Mouse (Mus musculus) testis, postnatal 10 days (tissue): ENCODE results near the gene Ms4a6b.
"Not testable (repeated sequence)": the region's sequence is repeated elsewhere in the genome, so short reads cannot be mapped to it uniquely, and the experiment has no call there.

Source experiments
- DNase-seq: peaks from one replicate; pipeline ENCODE4 v3.0.0; 2021; ENCODE audit warnings: low spot score

Ms4a6b gene

GRCm38 (mm10) chr19:11516246-11516645 is at the start of gene Ms4a6b:
Ms4a6b (plus strand) TSS chr19:11516512.
- no peak for DNase-seq

DNA sequence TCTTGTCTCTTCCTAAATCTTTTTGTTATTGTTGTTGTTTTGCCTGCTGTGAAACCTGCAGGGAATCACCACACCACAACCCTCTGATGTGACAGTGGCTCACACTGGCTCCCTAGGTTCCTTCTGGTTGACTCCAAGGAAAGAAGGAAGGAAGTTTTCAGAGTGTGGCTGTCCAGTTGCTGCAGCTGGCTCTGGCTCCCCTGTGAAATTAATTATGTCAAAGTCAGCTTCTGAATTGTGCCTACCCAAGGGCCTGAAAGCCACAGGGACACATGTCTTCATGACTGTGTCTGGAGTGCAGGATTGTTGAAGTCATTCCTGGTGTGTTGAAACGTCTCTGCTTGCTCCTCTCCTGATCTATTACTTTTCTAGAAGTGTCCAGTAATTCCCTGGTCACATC is 48.0 kb upstream of the Ms4a6b start:
- DNase-seq, result not testable (repeated sequence)

DNA sequence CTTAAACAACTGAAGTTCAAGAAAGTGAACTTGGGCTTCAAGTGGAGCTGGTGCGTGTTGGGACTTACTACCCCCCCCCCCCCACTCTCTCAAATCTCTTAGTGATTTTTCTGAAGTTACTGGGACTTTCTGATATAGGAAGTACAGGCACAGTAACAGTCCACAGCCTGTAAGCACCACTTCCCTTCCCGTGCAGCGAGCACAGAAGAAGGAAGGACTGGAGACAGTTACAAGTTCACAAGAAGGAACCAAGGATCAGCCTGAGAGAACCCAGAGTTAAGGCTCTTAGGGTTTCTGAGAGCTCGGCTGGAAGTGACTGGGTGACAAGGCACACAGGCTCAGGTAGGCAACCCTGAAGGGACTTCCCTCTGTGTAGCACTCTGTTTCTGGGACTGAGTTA is 47.1 kb upstream of the Ms4a6b start, which contains the start of gene Ms4a6c:
TSS of gene Ms4a6c (plus strand) at position 152 of the 400 bp plus-strand sequence.
- DNase-seq, result not testable (repeated sequence)

- DNase-seq, result no peak
Observed at GRCm38 (mm10) chr19:11479714-11480113, 36.6 kb upstream of the Ms4a6b start.

- no peak for DNase-seq
Observed at GRCm38 (mm10) chr19:11482684-11483083, 33.6 kb upstream of the Ms4a6b start.

GRCm38 (mm10) chr19:11483941-11484340 is 32.4 kb upstream of the Ms4a6b start:
- DNase-seq, result no peak

GRCm38 (mm10) chr19:11484388-11484787 is 31.9 kb upstream of the Ms4a6b start:
- DNase-seq, result no peak

DNA sequence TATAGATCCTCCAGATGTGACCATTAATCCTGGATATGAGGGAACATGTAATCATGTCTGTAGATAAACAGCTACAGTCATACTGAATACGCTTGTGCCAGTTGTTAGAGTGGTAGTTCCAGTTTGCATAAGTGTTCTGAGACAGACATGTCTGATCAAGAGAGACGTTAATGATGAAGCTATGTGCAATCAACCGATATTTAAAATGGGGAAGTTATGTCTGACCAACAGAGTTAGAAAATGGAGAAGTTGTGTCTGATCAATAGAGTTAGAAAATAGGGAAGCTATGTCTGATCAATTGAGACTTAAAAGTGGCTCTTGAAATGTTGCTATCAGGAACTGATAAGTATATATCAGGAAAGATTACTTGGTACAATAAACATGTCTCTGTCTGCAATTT is 31.0 kb upstream of the Ms4a6b start:
- DNase-seq, result no peak

- DNase-seq, result no peak
Observed at GRCm38 (mm10) chr19:11485746-11486145, 30.6 kb upstream of the Ms4a6b start, which contains the start of gene Gm8369. Gm8369 (plus strand) TSS chr19:11485938.

DNA sequence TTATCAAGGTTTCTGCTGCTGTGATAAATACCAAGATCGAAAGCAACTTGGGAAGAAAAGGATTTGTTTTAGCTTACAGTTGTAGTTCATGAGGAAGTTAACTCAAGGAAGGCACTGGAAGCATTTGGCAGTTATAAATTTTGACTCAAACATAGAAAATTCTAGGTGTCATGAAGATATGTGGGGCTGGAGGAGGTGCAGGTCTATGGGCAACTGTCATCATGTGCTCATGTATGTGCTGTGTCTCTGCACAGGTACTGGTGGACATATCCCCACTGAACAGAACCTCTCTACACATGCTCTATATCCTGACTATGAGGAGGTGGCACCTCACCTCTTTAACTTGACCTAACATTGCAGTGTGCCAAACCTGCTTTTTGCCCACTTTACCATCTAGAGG is 29.7 kb upstream of the Ms4a6b start:
- no peak for DNase-seq

GRCm38 (mm10) chr19:11491406-11492189 is 24.7 kb upstream of the Ms4a6b start:
- DNase-seq, result no peak

- DNase-seq, result no peak
Observed at GRCm38 (mm10) chr19:11492671-11493070, 23.6 kb upstream of the Ms4a6b start.

DNA sequence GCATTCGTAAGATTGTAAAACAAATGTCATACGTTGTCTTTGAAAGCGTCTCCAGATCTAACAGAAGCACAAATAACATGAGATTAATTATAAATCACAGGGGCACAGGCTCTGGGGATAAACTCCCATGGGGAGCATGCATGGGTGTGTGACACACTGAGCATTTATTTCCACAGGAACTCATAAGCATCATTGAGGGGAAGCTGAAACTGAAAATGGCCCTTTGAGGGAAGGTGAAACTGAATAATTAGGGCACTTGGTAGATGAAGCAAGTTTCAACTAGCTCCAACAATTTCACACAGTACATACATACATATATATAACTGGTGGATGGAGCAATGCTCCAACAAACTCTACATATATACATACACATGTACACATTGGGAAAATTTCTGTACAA is 21.8 kb upstream of the Ms4a6b start:
- no peak for DNase-seq

- DNase-seq, result no peak
Observed at GRCm38 (mm10) chr19:11496361-11496760, 20.0 kb upstream of the Ms4a6b start.

- not testable (repeated sequence) for DNase-seq
Observed at GRCm38 (mm10) chr19:11497300-11497699, 19.0 kb upstream of the Ms4a6b start.

DNA sequence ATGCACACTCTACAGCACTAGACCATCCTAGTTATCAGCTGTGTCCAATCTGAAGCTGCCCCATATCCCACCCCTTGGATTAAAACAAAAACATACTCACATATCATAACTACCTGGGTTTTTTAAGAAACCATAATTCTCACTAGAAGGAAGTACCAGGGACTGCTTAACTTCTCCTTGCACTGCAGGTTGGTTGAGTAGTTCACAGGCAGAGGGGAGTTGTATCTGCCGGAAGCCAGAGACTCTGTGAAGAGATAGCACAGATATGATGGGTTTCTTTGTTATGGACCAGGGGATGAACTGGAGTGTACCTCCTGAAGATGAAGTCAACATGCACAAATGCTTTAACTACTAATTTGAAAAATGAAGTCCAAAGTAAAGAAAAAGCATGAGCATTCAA is 15.5 kb upstream of the Ms4a6b start:
- DNase-seq, result no peak

GRCm38 (mm10) chr19:11501326-11501725 is 15.0 kb upstream of the Ms4a6b start:
- no peak for DNase-seq

GRCm38 (mm10) chr19:11504857-11505256 is 11.5 kb upstream of the Ms4a6b start:
- DNase-seq, result no peak

GRCm38 (mm10) chr19:11513458-11513857 is 2.9 kb upstream of the Ms4a6b start:
- no peak for DNase-seq

GRCm38 (mm10) chr19:11516845-11517244 is 533 bp downstream of the Ms4a6b start:
- DNase-seq, result no peak

- not testable (repeated sequence) for DNase-seq
Observed at GRCm38 (mm10) chr19:11517373-11517772, 1.1 kb downstream of the Ms4a6b start.

GRCm38 (mm10) chr19:11518356-11518755 is 2.0 kb downstream of the Ms4a6b start:
- DNase-seq, result not testable (repeated sequence)

DNA sequence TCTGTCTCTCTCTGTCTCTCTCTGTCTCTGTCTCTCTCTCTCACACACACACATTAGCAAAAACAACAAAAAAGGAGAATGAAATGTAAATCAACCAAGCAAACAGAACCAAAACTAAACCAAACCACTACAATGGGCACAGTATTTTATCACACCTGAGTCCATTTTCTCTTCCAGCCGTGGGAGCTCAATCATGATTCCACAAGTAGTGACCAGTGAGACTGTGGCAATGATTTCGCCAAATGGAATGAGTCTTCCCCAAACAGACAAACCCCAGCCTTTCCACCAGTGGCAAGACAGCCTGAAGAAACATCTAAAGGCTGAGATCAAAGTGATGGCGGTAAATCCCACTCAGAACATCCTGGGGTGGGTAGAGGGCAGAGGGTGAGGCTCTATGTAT is 3.8 kb downstream of the Ms4a6b start:
- no peak for DNase-seq

DNA sequence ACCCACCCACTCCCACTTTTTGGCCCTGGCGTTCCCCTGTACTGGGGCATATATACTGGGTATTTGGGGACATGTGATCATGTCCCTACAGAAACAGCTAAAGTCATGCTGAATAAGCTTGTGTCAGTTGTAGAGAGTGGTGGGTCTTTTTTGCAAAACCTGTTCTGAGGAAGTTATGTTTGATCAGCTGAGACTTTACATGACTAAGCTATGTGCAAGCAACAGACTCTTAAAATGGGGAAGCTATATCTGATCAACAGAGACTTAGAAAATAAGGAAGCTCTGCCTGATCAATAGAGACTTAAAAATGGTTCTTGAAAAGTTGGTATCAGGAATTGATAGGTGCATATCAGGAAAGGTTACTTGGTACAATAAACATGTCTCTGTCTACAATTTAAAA is 17.1 kb downstream of the Ms4a6b start:
- DNase-seq, result no peak
